Mouse (Mus musculus) adrenal gland, postnatal 36 days (tissue): ENCODE measurements at regions not wholly inside any gene's neighbourhood (a gene's known extent, or its start where the extent isn't known, plus 50 kb on each side); places are given as distances from the start of the nearest gene placed in this dataset.

ENCODE experiments used
- DNase-seq, 2 experiments: peaks; one replicate each; pipeline ENCODE4 v3.0.0; 2021; ENCODE audit warnings: mixed read lengths in 1 of 2

- DNase-seq, result no peak
These were observed 258.9 kb downstream of the Sqor start for GRCm38 (mm10) chr2:123023918-123024317.

GRCm38 (mm10) chr2:123024380-123024779 is 259.3 kb downstream of the Sqor start:
- no peak for DNase-seq

- DNase-seq, result no peak
These were observed 260.0 kb downstream of the Sqor start for GRCm38 (mm10) chr2:123024976-123025585.

GRCm38 (mm10) chr2:123047321-123047720 is 282.3 kb downstream of the Sqor start:
- no peak for DNase-seq

- DNase-seq, result peak; percentile 43 to 46
These were observed 299.6 kb downstream of the Sqor start for GRCm38 (mm10) chr2:123064648-123065047.

- no peak for DNase-seq
These were observed 303.8 kb downstream of the Sqor start for GRCm38 (mm10) chr2:123068809-123069208.

- no peak for DNase-seq
These were observed 307.6 kb downstream of the Sqor start for GRCm38 (mm10) chr2:123072653-123073052.

GRCm38 (mm10) chr2:123073476-123074085 is 308.5 kb downstream of the Sqor start:
- DNase-seq, result no peak

GRCm38 (mm10) chr2:123092726-123093125 is 327.7 kb downstream of the Sqor start:
- no peak for DNase-seq

- no peak for DNase-seq
These were observed 338.5 kb downstream of the Sqor start for GRCm38 (mm10) chr2:123103530-123103929.

- no peak for DNase-seq
These were observed 366.5 kb downstream of the Sqor start for GRCm38 (mm10) chr2:123131496-123131895.

GRCm38 (mm10) chr2:123153170-123153569 is 388.1 kb downstream of the Sqor start:
- DNase-seq, result no peak

GRCm38 (mm10) chr2:123165384-123165783 is 400.3 kb downstream of the Sqor start:
- no peak for DNase-seq

GRCm38 (mm10) chr2:123170611-123171010 is 405.6 kb downstream of the Sqor start:
- no peak for DNase-seq

- peak; percentile 14 to 19 for DNase-seq
These were observed 417.2 kb downstream of the Sqor start for GRCm38 (mm10) chr2:123182208-123182607.

- no peak for DNase-seq
These were observed 426.0 kb downstream of the Sqor start for GRCm38 (mm10) chr2:123190795-123191582.

- no peak for DNase-seq
These were observed 429.5 kb downstream of the Sqor start for GRCm38 (mm10) chr2:123194533-123194932.
